Mouse (Mus musculus): ENCODE results near the gene Fau. TPM values are rescaled to one million over a fixed set of nuclear protein-coding genes. Genes with fewer than 3 reads are reported as not detected.

Gene Fau
- polyA plus RNA-seq, 1 experiment, result 1,239 TPM

DNA sequence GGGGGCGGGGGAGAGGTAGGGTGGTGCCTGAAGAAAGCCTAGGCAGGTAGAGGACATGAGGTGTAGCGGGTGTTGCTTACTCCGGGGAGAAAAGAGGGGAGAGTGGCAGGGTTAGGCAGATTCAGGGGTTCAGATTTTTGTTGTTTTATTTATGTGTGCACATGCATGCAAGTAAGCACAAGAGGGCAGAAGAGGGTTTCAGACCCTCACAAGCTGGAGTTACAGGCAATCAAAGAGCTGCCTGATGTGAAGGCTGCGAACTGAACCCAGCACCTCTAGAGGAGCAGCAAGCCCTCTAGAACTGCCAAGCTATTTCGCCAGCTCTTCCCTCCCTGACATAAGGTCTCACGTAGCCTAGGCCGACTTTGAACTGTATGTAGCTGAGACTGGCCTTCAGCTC lies 41.1 kb upstream of the Fau start:
- TF ChIP-seq EP300 (IDR thresholded peaks at IDR 0.05; ENCODE audit: insufficient read depth, low read depth, low read length) (no peak), POLR2A (IDR thresholded peaks at IDR 0.05; ENCODE audit: insufficient read depth, low read length) (no peak), CTCF (IDR thresholded peaks at IDR 0.05; ENCODE audit: low read depth, low read length) (no peak)
- no peak overlapping the region for H3K27ac ChIP-seq (ENCODE audit: insufficient read depth, low read length)

DNA sequence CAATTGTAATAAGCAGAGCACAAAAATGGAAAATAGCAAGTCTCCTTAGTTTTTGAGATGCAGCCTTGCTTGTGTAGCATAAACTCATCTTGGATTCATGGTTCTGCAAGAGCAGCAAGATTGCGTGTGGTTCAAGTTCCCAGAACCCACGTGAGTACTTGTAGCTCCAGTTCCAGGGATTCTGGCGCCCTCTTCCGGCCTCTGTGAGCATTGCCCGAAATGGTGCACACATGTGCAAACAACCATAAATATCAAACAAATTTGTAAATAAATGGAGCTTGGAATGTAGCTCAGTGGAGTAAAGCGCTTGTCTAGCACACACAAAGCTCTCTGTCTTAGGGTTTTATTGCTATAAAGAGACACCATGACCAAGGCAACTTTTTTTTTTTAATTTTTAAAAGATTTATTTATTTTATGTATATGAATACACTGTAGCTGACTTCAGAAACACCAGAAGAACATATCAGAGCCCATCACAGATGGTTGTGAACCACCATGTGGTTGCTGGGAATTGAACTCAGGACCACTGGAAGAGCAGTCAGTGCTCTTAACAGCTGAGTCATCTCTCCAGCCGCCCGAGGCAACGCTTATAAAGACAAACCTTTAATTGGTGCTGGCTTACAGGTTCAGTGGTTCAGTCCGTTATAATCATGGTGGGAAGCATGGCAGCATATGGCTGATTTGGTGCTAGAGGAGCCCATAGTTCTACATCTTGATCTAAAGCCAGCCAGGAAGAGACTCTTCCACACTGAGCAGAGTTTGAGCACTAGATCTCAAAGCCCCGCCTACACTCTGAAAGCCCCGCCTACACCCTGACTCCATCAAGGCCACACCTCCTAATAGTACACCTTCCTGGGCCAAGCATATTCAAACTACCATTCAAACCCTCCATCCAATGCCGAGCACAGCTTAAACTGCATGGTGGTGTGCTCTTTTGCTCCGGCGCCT lies 39.2 kb upstream of the Fau start:
- no peaks in the 10 kb centered on the region for H3K36me3 ChIP-seq (ENCODE audit: control insufficient read depth, insufficient read depth, low read length, poor library complexity, severe bottlenecking)
- peak overlapping the region; percentile 66; the same call in 1 of the 2 replicates for H3K27ac ChIP-seq (ENCODE audit: insufficient read depth, low read length)
- H3K4me1 ChIP-seq (ENCODE audit: control insufficient read depth, insufficient read depth, low read length), result no peaks in the 10 kb centered on the region
- H3K4me3 ChIP-seq (ENCODE audit: low read depth, low read length), result peak overlapping the region; percentile 69
- no peaks in the 10 kb centered on the region for H3K27me3 ChIP-seq (ENCODE audit: control insufficient read depth, insufficient read depth, low read length, poor library complexity, severe bottlenecking)
- peak; percentile 70 for TF ChIP-seq EP300 (IDR thresholded peaks at IDR 0.05; ENCODE audit: insufficient read depth, low read depth, low read length)
- peak; percentile 96 for TF ChIP-seq CTCF (IDR thresholded peaks at IDR 0.05; ENCODE audit: low read depth, low read length)
- TF ChIP-seq POLR2A (IDR thresholded peaks at IDR 0.05; ENCODE audit: insufficient read depth, low read length), result peak; percentile 69
- no peaks in the 10 kb centered on the region for H3K9me3 ChIP-seq (replicated peaks; ENCODE audit: control insufficient read depth, insufficient read depth, low read length, poor library complexity, severe bottlenecking)
- H3K9ac ChIP-seq (ENCODE audit: low read depth, poor library complexity, severe bottlenecking), result peak overlapping the region; percentile 46

More for the DNA sequence above, 41.1 kb upstream of the Fau start:
- Histone ChIP-seq H3K27me3 (ENCODE audit: control insufficient read depth, insufficient read depth, low read length, poor library complexity, severe bottlenecking) (no peaks in the 10 kb centered on the region), H3K9ac (ENCODE audit: low read depth, poor library complexity, severe bottlenecking) (0 out of 2 replicates have a peak overlapping the region, but pooled peaks have one; percentile 2), H3K4me1 (ENCODE audit: control insufficient read depth, insufficient read depth, low read length) (no peaks in the 10 kb centered on the region), H3K36me3 (ENCODE audit: control insufficient read depth, insufficient read depth, low read length, poor library complexity, severe bottlenecking) (no peaks in the 10 kb centered on the region), H3K4me3 (ENCODE audit: low read depth, low read length) (peak overlapping the region; percentile 52), H3K9me3 (replicated peaks; ENCODE audit: control insufficient read depth, insufficient read depth, low read length, poor library complexity, severe bottlenecking) (no peaks in the 10 kb centered on the region)

DNA sequence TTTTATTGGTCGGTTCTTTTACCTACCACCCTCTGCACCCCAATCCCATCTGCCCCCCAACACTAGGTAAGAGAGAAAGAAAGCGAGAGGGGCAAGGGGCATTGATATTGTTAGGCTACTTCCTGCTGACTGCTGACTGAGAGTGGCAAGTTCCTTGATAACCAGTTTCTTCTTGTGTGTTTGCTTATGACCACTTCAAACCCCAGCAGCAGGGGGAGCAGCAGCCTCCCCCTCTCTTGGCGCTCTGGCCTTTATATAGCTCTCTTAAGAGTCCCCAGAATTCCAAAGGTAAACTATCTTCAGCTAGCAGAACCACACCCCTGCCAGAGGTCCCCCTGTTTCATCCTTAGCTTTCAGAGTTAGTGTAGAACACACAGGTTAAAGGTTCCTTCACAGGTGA lies 37.4 kb upstream of the Fau start:
- Histone ChIP-seq H3K9ac (ENCODE audit: low read depth, poor library complexity, severe bottlenecking) (no peak overlapping the region), H3K4me3 (ENCODE audit: low read depth, low read length) (no peak overlapping the region), H3K9me3 (replicated peaks; ENCODE audit: control insufficient read depth, insufficient read depth, low read length, poor library complexity, severe bottlenecking) (no peaks in the 10 kb centered on the region), H3K36me3 (ENCODE audit: control insufficient read depth, insufficient read depth, low read length, poor library complexity, severe bottlenecking) (no peaks in the 10 kb centered on the region), H3K27ac (ENCODE audit: insufficient read depth, low read length) (no peak overlapping the region), H3K27me3 (ENCODE audit: control insufficient read depth, insufficient read depth, low read length, poor library complexity, severe bottlenecking) (no peaks in the 10 kb centered on the region), H3K4me1 (ENCODE audit: control insufficient read depth, insufficient read depth, low read length) (no peaks in the 10 kb centered on the region)
- TF ChIP-seq EP300 (IDR thresholded peaks at IDR 0.05; ENCODE audit: insufficient read depth, low read depth, low read length), result no peak
- TF ChIP-seq CTCF (IDR thresholded peaks at IDR 0.05; ENCODE audit: low read depth, low read length), result no peak
- TF ChIP-seq POLR2A (IDR thresholded peaks at IDR 0.05; ENCODE audit: insufficient read depth, low read length), result no peak

GRCm38 (mm10) chr19:6023059-6023458 lies 34.6 kb upstream of the Fau start:
- H3K4me3 ChIP-seq (ENCODE audit: low read depth, low read length), result no peak overlapping the region
- H3K9ac ChIP-seq (ENCODE audit: low read depth, poor library complexity, severe bottlenecking), result no peak overlapping the region
- no peaks in the 10 kb centered on the region for H3K36me3 ChIP-seq (ENCODE audit: control insufficient read depth, insufficient read depth, low read length, poor library complexity, severe bottlenecking)
- no peak overlapping the region for H3K27ac ChIP-seq (ENCODE audit: insufficient read depth, low read length)
- no peak for TF ChIP-seq CTCF (IDR thresholded peaks at IDR 0.05; ENCODE audit: low read depth, low read length)
- TF ChIP-seq POLR2A (IDR thresholded peaks at IDR 0.05; ENCODE audit: insufficient read depth, low read length), result no peak
- TF ChIP-seq EP300 (IDR thresholded peaks at IDR 0.05; ENCODE audit: insufficient read depth, low read depth, low read length), result no peak
- H3K4me1 ChIP-seq (ENCODE audit: control insufficient read depth, insufficient read depth, low read length), result no peaks in the 10 kb centered on the region
- H3K9me3 ChIP-seq (replicated peaks; ENCODE audit: control insufficient read depth, insufficient read depth, low read length, poor library complexity, severe bottlenecking), result no peaks in the 10 kb centered on the region
- no peaks in the 10 kb centered on the region for H3K27me3 ChIP-seq (ENCODE audit: control insufficient read depth, insufficient read depth, low read length, poor library complexity, severe bottlenecking)

DNA sequence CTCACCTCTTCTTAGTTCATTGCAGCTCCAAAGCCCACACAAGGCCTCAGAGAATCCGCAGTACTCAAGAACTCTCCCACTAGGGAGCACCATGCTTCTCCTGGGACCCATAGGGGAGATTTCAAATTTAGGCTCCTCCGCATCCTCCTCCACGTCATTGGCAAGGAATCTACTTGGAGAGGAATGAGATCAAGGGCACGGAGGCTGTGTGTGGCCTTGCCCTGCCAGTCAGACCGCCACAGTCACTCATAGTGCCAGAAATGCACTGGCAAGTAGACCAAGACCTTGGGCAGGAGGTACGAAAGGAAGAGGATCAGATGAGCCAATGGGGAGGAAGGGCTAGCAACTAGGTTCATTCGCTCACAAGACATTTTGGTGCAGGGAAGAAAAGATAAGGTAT lies 33.7 kb upstream of the Fau start:
- no peak overlapping the region for H3K4me3 ChIP-seq (ENCODE audit: low read depth, low read length)
- no peaks in the 10 kb centered on the region for H3K4me1 ChIP-seq (ENCODE audit: control insufficient read depth, insufficient read depth, low read length)
- H3K36me3 ChIP-seq (ENCODE audit: control insufficient read depth, insufficient read depth, low read length, poor library complexity, severe bottlenecking), result no peaks in the 10 kb centered on the region
- TF ChIP-seq POLR2A (IDR thresholded peaks at IDR 0.05; ENCODE audit: insufficient read depth, low read length), result no peak
- no peaks in the 10 kb centered on the region for H3K9me3 ChIP-seq (replicated peaks; ENCODE audit: control insufficient read depth, insufficient read depth, low read length, poor library complexity, severe bottlenecking)
- H3K9ac ChIP-seq (ENCODE audit: low read depth, poor library complexity, severe bottlenecking), result no peak overlapping the region
- no peaks in the 10 kb centered on the region for H3K27me3 ChIP-seq (ENCODE audit: control insufficient read depth, insufficient read depth, low read length, poor library complexity, severe bottlenecking)
- H3K27ac ChIP-seq (ENCODE audit: insufficient read depth, low read length), result no peak overlapping the region

GRCm38 (mm10) chr19:6028991-6029390 lies 28.7 kb upstream of the Fau start:
- no peaks in the 10 kb centered on the region for H3K4me1 ChIP-seq (ENCODE audit: control insufficient read depth, insufficient read depth, low read length)
- no peaks in the 10 kb centered on the region for H3K27me3 ChIP-seq (ENCODE audit: control insufficient read depth, insufficient read depth, low read length, poor library complexity, severe bottlenecking)
- TF ChIP-seq CTCF (IDR thresholded peaks at IDR 0.05; ENCODE audit: low read depth, low read length), result no peak
- no peak for TF ChIP-seq POLR2A (IDR thresholded peaks at IDR 0.05; ENCODE audit: insufficient read depth, low read length)
- TF ChIP-seq EP300 (IDR thresholded peaks at IDR 0.05; ENCODE audit: insufficient read depth, low read depth, low read length), result no peak
- no peaks in the 10 kb centered on the region for H3K36me3 ChIP-seq (ENCODE audit: control insufficient read depth, insufficient read depth, low read length, poor library complexity, severe bottlenecking)
- H3K27ac ChIP-seq (ENCODE audit: insufficient read depth, low read length), result no peak overlapping the region
- H3K9me3 ChIP-seq (replicated peaks; ENCODE audit: control insufficient read depth, insufficient read depth, low read length, poor library complexity, severe bottlenecking), result no peaks in the 10 kb centered on the region
- H3K4me3 ChIP-seq (ENCODE audit: low read depth, low read length), result no peak overlapping the region
- H3K9ac ChIP-seq (ENCODE audit: low read depth, poor library complexity, severe bottlenecking), result no peak overlapping the region

Measured in ES-Bruce4 (cell line).